Mouse (Mus musculus): ENCODE results near the gene Dnajc24.

DNA sequence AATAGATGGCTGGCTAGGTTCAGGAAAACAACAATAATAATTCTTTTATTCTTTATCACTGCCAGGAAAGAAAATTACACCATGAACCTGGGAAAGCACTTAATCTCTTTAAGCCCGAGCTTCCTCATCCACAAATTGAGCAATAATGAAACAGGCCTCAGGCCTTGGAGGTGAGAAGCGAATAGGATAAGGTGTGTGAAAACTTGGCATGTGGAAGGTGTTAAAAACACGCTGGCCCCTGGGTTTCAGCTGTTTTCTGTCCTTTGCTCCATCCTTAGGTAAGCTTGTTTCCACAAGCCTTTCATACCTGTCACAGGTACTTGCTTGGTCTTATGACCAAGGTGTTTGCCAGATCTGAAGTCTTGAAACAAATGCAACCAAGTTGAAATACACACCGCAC, 43.3 kb upstream of the Dnajc24 start:
- TF ChIP-seq POLR2A (IDR thresholded peaks at IDR 0.05; ENCODE audit: low read depth, low read length) (no peak), CTCF (IDR thresholded peaks at IDR 0.05; ENCODE audit: borderline replicate concordance, insufficient read depth, low read length) (no peak)
